Mouse (Mus musculus) stomach, embryonic 16.5 days (tissue): Measurements from ENCODE around the gene Hoxd10. TPM values are rescaled to one million over a fixed set of nuclear protein-coding genes. Genes with fewer than 3 reads are reported as not detected.
A peak's percentile ranks its signal among the peaks of the same experiment; 100 is the strongest.

Source experiments
- ATAC-seq: fragments of 200-750 bp; cut with Nextera tagmentation; 2 replicates; pipeline ENCODE4 v1.8.0; 2017; ENCODE audit warnings: moderate number of reproducible peaks, moderate TSS enrichment; ENCODE audit not compliant: insufficient read depth, low FRiP score
- H3K27ac ChIP-seq: fragments of 300-500 bp; sonication (generic); 2 replicates; pipeline ENCODE4 v1.5.1; 2014; ENCODE audit warnings: low read length
- H3K27me3 ChIP-seq: fragments of 300-500 bp; sonication (generic); 2 replicates; pipeline ENCODE4 v1.6.1; 2014; ENCODE audit warnings: low read length, control low read depth, mixed read lengths; ENCODE audit not compliant: control insufficient read depth, insufficient read depth
- H3K36me3 ChIP-seq: fragments of 300-500 bp; sonication (generic); 2 replicates; pipeline ENCODE4 v1.6.1; 2014; ENCODE audit warnings: low read length; ENCODE audit not compliant: control insufficient read depth, insufficient read depth
- H3K4me1 ChIP-seq: fragments of 300-500 bp; sonication (generic); 2 replicates; pipeline ENCODE4 v1.6.1; 2014; ENCODE audit warnings: low read length, control low read depth, mixed read lengths; ENCODE audit not compliant: control insufficient read depth, insufficient read depth
- H3K4me2 ChIP-seq: fragments of 300-500 bp; sonication (generic); 2 replicates; pipeline ENCODE4 v1.6.1; 2014; ENCODE audit warnings: low read depth, low read length, mixed read lengths
- H3K4me3 ChIP-seq: fragments of 300-500 bp; sonication (generic); replicated peaks from 2 replicates; pipeline ENCODE4 v1.5.1; 2014; ENCODE audit warnings: mild to moderate bottlenecking, low read length
- H3K9ac ChIP-seq: fragments of 300-500 bp; sonication (generic); 2 replicates; pipeline ENCODE4 v1.6.1; 2014; ENCODE audit warnings: low read length
- H3K9me3 ChIP-seq: fragments of 300-500 bp; sonication (generic); replicated peaks from 2 replicates; pipeline ENCODE4 v1.6.1; 2016; ENCODE audit warnings: low read length, control low read depth; ENCODE audit not compliant: control insufficient read depth
- WGBS: fragments of 180-500 bp; shearing (Covaris S2); extraction: QIAGEN DNeasy Blood & Tissue Kit; methylation state at CpG from one replicate; pipeline ENCODE4 v1.1.7; 2014; 5-methylcytosine and 5-hydroxymethylcytosine counted together
- polyA plus RNA-seq: library from polyadenylated mRNA; unstranded; fragments of >200 nt; fragmentation: Nextera tagmentation; extraction: Ambion mirVana; gene quantifications from 2 replicates; pipeline ENCODE4 v1.2.1, GENCODE M21; 2015

Gene Hoxd10
- polyA plus RNA-seq, 1 experiment from 2014 or later: 0.21 TPM

GRCm38 (mm10) chr2:74711721-74712621 is 20.2 kb downstream of the Hoxd10 start, which contains the start of the genes Hoxd3 and Hoxd4:
TSS of gene Hoxd3 (plus strand) at chr2:74711927.
TSS of gene Hoxd4 (plus strand) at chr2:74711929.
- under 1% methylated on average over 65 of the region's 65 CpGs for WGBS
- 0 out of 2 replicates have a peak, but pooled peaks cover 2% of the 10 kb centered on the region for H3K4me1 ChIP-seq
- ATAC-seq: no peak
- peaks cover 90% of the 10 kb centered on the region for H3K27me3 ChIP-seq
- H3K4me3 ChIP-seq: peak within 1 kb of the TSS; percentile 43
- H3K4me2 ChIP-seq: peak within 1 kb of the TSS; percentile 46
- no peaks in the 10 kb centered on the region for H3K36me3 ChIP-seq
- no peaks in the 10 kb centered on the region for H3K9me3 ChIP-seq
- H3K27ac ChIP-seq: no peak within 1 kb of the TSS
- peak within 1 kb of the TSS; percentile 57 for H3K9ac ChIP-seq

- ATAC-seq: no peak
- H3K36me3 ChIP-seq: no peaks in the 10 kb centered on the region
- 0 out of 2 replicates have a peak overlapping the region, but pooled peaks have one; percentile 3 for H3K4me2 ChIP-seq
- no peak overlapping the region for H3K4me3 ChIP-seq
- H3K9ac ChIP-seq: no peak overlapping the region
- no peaks in the 10 kb centered on the region for H3K9me3 ChIP-seq
- H3K27ac ChIP-seq: no peak overlapping the region
- 0 out of 2 replicates have a peak, but pooled peaks cover 2% of the 10 kb centered on the region for H3K4me1 ChIP-seq
- 14% methylated on average over 19 of the region's 19 CpGs for WGBS
- H3K27me3 ChIP-seq: peaks cover 90% of the 10 kb centered on the region
These were observed 21.8 kb downstream of the Hoxd10 start for GRCm38 (mm10) chr2:74713239-74714150.

GRCm38 (mm10) chr2:74714156-74714789 is 22.5 kb downstream of the Hoxd10 start:
- H3K9ac ChIP-seq: no peak overlapping the region
- 12% methylated on average over 18 of the region's 18 CpGs for WGBS
- no peaks in the 10 kb centered on the region for H3K9me3 ChIP-seq
- H3K4me2 ChIP-seq: no peak overlapping the region
- 0 out of 2 replicates have a peak, but pooled peaks cover 2% of the 10 kb centered on the region for H3K4me1 ChIP-seq
- no peak overlapping the region for H3K4me3 ChIP-seq
- H3K27ac ChIP-seq: no peak overlapping the region
- H3K27me3 ChIP-seq: peaks cover 89% of the 10 kb centered on the region
- no peaks in the 10 kb centered on the region for H3K36me3 ChIP-seq
- no peak for ATAC-seq

- 2% methylated on average over 14 of the region's 14 CpGs for WGBS
- ATAC-seq: no peak
These were observed 23.2 kb downstream of the Hoxd10 start for GRCm38 (mm10) chr2:74714881-74715280.

GRCm38 (mm10) chr2:74715504-74716241 is 23.9 kb downstream of the Hoxd10 start:
- H3K9ac ChIP-seq: no peak overlapping the region
- 0 out of 2 replicates have a peak, but pooled peaks cover 2% of the 10 kb centered on the region for H3K4me1 ChIP-seq
- H3K4me3 ChIP-seq: peak overlapping the region; percentile 26; the same call in 1 of the 2 replicates
- ATAC-seq: peak; percentile 68
- H3K27me3 ChIP-seq: peaks cover 89% of the 10 kb centered on the region
- H3K27ac ChIP-seq: no peak overlapping the region
- H3K4me2 ChIP-seq: peak overlapping the region; percentile 52
- H3K9me3 ChIP-seq: no peaks in the 10 kb centered on the region
- WGBS: 3% methylated on average over 26 of the region's 26 CpGs
- no peaks in the 10 kb centered on the region for H3K36me3 ChIP-seq

More at GRCm38 (mm10) chr2:74714881-74715280, 23.2 kb downstream of the Hoxd10 start:
- Histone ChIP-seq H3K27ac (0 out of 2 replicates have a peak overlapping the region, but pooled peaks have one; percentile 1), H3K27me3 (peaks cover 89% of the 10 kb centered on the region), H3K9me3 (no peaks in the 10 kb centered on the region), H3K9ac (no peak overlapping the region), H3K36me3 (no peaks in the 10 kb centered on the region), H3K4me1 (0 out of 2 replicates have a peak, but pooled peaks cover 2% of the 10 kb centered on the region), H3K4me2 (no peak overlapping the region), H3K4me3 (no peak overlapping the region)

- Histone ChIP-seq H3K4me2 (no peak overlapping the region), H3K9me3 (no peaks in the 10 kb centered on the region), H3K4me3 (no peak overlapping the region), H3K27ac (no peak overlapping the region), H3K36me3 (no peaks in the 10 kb centered on the region), H3K9ac (no peak overlapping the region), H3K27me3 (peaks cover 94% of the 10 kb centered on the region), H3K4me1 (no peaks in the 10 kb centered on the region)
- 20% methylated on average over 2 of the region's 2 CpGs for WGBS
- ATAC-seq: no peak
These were observed 28.7 kb downstream of the Hoxd10 start for GRCm38 (mm10) chr2:74720384-74720783.

GRCm38 (mm10) chr2:74720955-74721491 is 29.3 kb downstream of the Hoxd10 start:
- WGBS: 32% methylated on average over 5 of the region's 5 CpGs
- no peak for ATAC-seq
- Histone ChIP-seq H3K4me2 (no peak overlapping the region), H3K4me1 (no peaks in the 10 kb centered on the region), H3K36me3 (no peaks in the 10 kb centered on the region), H3K27ac (no peak overlapping the region), H3K9ac (no peak overlapping the region), H3K4me3 (no peak overlapping the region), H3K9me3 (no peaks in the 10 kb centered on the region), H3K27me3 (peaks cover 94% of the 10 kb centered on the region)

GRCm38 (mm10) chr2:74721882-74722281 is 30.2 kb downstream of the Hoxd10 start:
- Histone ChIP-seq H3K27ac (no peak overlapping the region), H3K4me1 (no peaks in the 10 kb centered on the region), H3K27me3 (peaks cover 95% of the 10 kb centered on the region), H3K9me3 (no peaks in the 10 kb centered on the region), H3K9ac (no peak overlapping the region), H3K4me3 (no peak overlapping the region), H3K36me3 (no peaks in the 10 kb centered on the region), H3K4me2 (no peak overlapping the region)
- no peak for ATAC-seq
- 11% methylated on average over 6 of the region's 6 CpGs for WGBS
